Mouse (Mus musculus) heart, adult 18-20 months (tissue): ENCODE measurements around the gene Zfp217. TPM values are rescaled to one million over a fixed set of nuclear protein-coding genes. Genes with fewer than 3 reads are reported as not detected.
A peak's percentile ranks its signal among the peaks of the same experiment; 100 is the strongest.

Experiments used
- DNase-seq, 2 experiments: peaks; one replicate each; pipeline ENCODE4 v3.0.0; 2021 to 2022; ENCODE audit warnings: mixed read lengths in 1 of 2
- total RNA-seq, 2 experiments: library from RNA; stranded (reverse); gene quantifications; 2 replicates each; pipeline ENCODE4 v1.2.3; 2021

The Zfp217 gene
- total RNA-seq, 2 experiments from 2014 or later, result 7.5 to 10.2 TPM

DNA sequence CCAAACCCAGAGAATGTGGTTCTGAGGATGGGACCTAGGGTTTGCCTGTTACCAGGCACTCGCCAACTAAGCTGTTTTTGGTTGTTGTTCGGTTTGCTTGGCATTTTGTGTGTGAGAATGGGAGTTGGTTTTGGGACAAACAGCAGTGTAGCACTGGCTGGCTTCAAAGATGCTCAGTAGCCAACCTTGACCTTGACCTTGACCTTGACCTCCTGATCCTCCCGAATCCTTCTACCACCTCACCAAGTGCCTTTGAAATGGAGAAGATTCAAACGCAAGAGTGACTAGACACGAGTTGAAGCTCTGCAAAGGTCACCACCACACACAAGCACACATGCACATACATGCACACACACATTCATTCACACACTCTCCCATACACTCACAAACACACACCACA lies 44.6 kb downstream of the Zfp217 start:
- no peak for DNase-seq

DNA sequence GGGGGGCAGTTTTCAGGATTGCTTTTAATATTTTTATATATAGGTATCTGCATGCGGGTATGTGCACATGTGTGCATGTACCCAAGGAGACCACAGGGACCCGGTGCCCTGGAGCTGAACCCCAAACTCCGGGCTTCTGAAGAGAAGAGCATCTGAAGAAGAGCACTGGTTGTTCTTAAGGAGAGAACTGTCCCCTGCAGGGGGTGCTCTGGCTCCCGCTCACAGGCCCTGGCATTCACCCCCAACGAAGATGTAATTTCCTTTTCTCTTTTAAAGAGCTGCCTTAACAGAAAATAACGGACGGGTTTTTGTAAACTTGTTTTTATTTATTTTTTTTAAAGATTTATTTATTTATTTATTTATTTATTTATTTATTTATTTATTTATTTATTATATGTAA lies 46.0 kb downstream of the Zfp217 start:
- DNase-seq, result no peak

DNA sequence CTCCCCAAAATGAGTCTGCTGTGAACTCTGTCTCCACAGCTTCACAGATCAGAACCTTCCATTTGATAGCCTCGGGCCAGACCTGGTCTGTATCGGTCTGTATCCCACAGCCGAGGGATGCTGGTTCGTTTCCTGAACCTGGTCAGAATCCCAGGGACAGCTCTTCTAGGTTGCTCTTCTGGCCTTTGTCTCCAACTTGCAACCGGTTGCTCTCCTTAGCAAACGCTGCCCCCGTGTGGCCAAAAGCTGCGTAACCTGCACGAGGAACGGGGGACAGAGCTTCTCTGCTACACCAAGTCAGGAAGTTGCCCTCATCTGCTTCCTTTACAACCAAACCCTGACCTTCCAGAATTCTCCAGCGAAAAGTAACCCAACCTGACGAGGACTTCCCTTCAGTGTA lies 46.8 kb downstream of the Zfp217 start:
- peak; percentile 87 to 98 for DNase-seq

DNA sequence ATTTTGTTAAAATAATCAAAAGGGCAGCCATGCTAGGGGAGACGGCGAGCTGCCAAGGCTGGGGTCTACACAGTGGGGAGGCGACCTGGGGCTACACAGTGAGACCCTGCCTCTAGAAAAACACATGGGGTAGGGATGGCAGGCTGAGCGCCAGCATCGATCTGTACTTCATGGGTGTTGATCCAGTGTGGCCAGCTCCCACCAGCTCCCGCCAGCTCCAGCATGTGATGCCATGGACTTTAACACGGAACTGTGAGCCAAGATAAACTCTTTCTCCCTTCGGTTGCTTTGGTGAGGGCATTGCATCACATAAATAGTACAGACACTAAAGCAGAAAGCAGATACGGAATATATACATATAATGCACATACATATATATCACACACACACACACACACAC lies 53.0 kb downstream of the Zfp217 start:
- DNase-seq, result no peak

DNA sequence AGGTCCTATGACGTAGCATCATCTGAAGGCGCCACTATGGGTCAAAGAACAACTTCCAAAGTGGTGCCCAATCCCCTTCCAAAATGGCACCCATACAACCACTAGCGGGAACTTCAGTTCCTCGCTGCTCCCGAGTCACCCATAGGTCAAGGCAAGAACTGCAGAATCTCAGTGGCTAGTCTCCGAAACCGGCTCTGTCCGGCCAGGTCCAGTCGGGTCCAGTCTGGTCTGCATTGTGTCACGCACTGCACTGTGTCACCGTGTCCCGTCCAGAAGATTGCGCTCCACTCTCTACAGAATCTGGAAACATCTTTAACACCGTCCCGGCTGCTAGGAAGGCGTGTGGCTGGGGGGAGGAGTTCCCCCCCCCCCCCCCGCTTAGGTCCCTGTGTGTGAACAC lies 53.7 kb downstream of the Zfp217 start:
- no peak for DNase-seq

DNA sequence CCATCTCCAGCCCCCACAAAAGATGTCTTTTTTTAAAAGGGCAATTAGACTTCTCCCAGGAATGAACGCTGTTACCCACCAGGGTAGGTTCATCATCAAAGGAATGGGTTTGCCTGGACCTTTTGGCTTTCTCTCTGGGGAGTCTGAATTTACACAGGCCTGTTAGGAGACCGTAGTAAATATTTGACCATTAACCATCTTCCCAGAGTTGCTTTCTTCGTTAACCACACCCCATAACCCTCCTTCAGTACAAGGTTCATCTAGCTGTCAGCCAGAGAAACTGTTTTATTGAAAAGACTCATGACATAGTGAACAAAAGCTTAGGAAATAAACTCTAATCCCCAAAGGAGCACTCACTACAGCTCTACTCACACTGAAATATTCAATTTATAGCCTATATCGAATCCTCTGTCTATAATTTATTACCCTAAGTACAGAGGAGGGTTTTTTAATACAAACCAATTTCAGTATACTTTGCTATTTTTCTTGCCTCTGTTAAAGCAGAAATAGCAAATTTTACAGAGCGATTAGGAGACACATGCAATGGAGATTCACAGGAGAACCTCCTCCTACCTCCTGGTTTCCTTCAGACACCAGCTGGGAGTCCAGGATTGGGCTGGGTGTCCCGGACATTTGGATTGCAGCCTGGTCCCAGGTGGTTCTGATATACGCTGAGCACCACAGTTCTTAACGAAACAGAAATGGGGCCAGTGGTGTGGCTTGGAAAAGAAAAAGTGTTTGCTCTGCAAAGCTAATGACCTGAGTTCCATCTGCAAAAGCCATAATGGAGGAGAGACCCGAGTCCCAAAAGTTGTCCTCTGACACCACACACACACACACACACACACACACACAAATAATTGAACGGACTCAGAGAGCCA lies 56.1 kb downstream of the Zfp217 start:
- no peak for DNase-seq

DNA sequence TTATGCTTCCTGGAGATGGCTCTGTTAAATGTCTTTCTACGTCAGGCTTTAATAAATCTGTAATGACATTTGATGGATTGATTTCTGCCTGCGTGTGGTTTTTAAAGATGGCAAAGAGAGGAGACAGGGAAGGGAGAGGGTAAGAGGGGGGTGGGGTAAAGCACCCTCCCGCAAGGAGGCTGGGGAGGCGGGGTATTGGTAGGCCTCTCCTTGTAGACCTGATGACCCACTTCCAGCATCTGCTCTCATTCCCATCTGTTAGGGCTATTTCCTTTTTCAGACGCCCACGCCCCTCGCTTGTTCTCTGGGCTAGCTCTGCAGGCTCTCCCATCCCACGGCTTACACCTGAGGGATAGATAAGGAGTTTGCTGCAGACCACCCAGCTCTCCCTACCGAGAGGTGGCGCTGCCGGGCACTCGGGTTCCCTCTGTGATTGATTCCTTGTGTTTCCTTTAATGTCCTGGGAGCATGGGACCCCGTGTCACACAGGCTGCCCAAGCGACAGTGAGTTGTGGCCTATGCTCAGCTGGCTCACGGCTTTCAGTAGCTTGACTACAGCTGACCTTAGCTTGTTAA lies 69.4 kb downstream of the Zfp217 start:
- no peak for DNase-seq

DNA sequence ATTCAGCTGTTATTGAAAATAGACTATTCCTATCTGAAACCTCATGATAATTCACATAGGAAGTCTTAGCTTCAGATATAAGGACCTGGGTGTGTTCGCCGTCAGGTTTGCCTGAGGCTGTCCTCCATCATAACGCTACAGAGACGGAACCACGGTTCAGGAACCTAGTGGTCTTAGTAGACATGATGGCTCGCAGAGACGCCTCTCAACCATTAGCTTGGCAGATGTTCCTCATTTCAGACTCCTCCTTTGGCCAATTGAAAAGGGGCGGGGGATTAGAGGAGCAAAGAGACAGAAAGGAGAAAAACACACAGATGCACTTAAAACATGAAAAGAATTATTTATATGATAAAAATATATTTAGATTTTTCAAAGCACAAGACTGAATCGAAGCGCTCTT lies 69.9 kb downstream of the Zfp217 start:
- DNase-seq, result no peak

DNA sequence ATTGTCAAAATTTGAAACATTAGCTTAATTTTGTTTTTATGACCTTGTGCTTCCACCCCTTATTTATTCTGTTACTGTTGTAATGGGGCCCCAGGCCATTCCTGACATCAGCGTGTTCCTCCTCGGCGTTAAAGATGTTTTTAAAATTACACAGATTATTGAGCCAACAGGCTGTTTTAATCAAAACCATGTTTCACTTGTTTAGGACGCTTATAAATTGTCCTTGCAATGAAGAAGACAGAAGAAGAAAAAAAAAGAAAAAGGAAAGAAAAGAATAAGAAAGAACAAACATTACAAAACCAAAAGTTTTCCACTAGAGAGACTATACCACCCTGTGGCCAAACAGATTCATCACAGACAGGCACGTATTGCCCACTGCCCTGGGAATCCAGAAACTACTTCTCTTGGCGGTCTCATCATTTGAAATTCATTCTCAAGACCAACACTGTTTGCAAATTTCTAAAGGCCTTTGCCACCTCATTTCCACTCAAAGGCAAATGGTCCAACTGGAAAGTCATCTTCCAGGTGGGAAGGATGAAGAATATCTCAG lies 70.9 kb downstream of the Zfp217 start:
- DNase-seq, result no peak

DNA sequence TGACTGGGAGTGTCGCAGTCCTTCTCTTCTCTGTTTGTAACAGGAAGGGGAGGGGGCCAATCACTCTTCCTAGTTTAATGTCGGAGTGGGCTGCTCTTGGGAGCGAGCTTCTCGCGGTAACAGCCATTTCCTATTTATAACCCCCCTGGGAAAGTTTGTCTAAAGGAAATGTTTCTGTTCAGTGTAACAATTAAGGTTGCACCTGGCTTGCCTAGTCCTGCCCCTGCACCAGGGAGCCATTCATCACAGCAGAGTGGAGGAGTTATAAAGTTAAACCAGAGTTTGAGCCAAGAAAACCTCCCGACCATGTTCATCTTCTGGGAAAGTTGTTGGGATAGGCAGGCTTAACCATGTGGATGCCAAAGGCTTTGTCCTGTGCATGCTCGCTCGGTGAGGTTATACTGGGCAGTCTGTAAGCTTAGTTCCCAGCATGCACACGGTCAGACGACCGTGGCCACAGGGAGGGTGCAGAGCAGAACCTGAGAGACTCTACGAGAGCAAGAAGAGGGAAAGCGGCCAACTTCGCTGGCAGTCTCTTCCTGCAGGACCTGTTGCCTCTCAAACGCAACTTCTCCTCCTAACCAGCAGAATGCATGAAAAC lies 77.2 kb downstream of the Zfp217 start:
- peak; percentile 7 to 12 for DNase-seq

DNA sequence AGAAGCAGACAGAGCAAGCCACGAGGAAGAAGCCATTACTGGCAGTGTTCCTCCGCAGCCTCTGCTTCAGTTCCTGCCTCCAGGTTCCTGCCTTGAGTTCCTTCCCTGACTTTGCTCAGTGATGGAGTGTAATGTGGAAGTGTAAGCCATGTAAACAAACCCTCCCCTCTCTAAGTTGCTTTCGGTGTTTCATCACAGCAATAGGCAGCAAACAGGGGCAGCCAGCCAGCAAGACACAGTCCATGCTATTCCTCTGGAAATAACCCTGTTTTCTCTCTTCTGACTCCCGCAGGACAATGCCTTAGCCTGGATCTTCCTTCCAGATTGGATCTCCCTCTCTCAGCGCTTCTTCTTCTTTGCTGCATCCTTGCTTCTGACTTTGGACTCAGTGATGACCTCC lies 77.9 kb downstream of the Zfp217 start:
- peak in 1 of 2 experiments; percentile 3 for DNase-seq

DNA sequence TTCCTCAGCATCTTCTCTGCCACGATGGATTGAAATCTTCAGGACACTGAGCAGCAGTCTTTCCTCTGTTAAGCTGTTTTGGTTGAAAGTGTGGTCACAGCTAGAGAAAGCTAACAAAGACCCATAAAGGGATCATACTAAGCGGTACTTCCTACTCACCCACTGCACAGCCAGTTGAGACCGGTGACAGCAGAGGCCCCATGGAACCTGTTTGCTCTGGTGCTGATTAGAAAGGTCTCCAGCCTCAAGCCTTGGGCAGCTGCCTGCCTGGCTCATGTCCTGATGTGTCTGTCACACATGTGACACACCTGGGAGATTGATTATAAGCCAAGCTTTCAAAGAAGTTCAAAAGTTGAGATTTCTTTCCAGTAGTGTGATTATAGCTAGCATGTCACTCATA lies 85.5 kb downstream of the Zfp217 start:
- no peak for DNase-seq

DNA sequence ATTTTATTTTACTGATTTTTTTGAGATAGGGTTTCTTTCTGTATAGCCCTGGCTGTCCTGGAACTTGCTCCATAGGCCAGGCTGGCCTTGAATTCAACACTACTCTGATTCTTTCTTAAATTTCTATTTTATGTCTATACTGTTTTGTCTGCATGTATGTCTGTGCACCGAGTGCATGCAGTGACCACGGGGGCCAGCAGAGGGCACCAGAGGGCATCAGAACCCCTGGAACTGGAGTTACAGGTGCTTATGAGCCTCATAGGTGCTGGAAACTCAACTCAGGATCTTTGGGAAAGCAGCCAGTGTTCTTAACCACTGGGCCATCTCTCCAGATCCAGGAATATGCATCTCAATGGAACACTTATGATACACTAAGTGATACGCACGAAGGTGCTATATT lies 87.8 kb downstream of the Zfp217 start:
- peak in 1 of 2 experiments; percentile 9 for DNase-seq

DNA sequence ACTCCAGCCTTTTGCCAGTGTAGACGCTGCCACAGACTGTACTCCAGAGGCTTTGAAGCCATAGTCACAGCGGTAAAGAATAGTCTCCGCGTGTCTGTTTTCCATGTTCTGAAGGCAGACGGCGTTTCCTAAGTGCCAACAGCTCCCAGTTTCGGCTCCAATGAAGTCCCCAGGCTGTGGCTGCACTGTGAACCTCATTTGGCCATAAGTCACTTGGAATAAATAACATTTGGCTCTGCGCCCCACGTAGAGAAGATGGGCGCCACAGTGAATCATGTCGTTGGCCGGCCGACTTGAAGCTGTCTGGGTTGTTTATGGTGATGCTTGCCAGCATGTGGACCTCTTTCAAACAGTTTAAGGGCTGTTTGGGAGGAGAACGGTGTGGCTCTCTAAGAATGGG lies 89.1 kb downstream of the Zfp217 start:
- DNase-seq, result no peak
